Mouse (Mus musculus) myocyte (in vitro differentiated cells): Measurements from ENCODE around the gene Sec22b. TPM values are rescaled to one million over a fixed set of nuclear protein-coding genes. Genes with fewer than 3 reads are reported as not detected.

ENCODE experiments used
- H3K27me3 ChIP-seq: one replicate; pipeline ENCODE4 v1.6.1; 2011; ENCODE audit not compliant: control insufficient read depth, insufficient read depth, insufficient read length
- H3K36me3 ChIP-seq: one replicate; pipeline ENCODE4 v1.6.1; 2011; ENCODE audit not compliant: control insufficient read depth, insufficient read depth
- H3K4me2 ChIP-seq: one replicate; pipeline ENCODE4 v1.6.1; 2011; ENCODE audit warnings: low read depth, control low read depth
- H3K4me3 ChIP-seq: one replicate; pipeline ENCODE4 v1.5.1; 2011; ENCODE audit warnings: mild to moderate bottlenecking, control low read depth, moderate library complexity
- H3K79me2 ChIP-seq: one replicate; pipeline ENCODE4 v1.6.1; 2011; ENCODE audit not compliant: control insufficient read depth, insufficient read depth
- H3ac ChIP-seq: one replicate; pipeline ENCODE4 v1.6.1; 2011; ENCODE audit not compliant: control insufficient read depth, insufficient read length
- CEBPB ChIP-seq: IDR thresholded peaks from 2 replicates; pipeline ENCODE4 v1.6.1; 2011; ENCODE audit warnings: mild to moderate bottlenecking, moderate library complexity; ENCODE audit not compliant: poor library complexity, insufficient read depth, severe bottlenecking
- E2F4 ChIP-seq: IDR thresholded peaks from one replicate; pipeline ENCODE4 v1.6.1; 2011; ENCODE audit warnings: mild to moderate bottlenecking, control low read depth, moderate library complexity; ENCODE audit not compliant: insufficient read depth
- MAX ChIP-seq: IDR thresholded peaks from one replicate; pipeline ENCODE4 v1.6.1; 2011; ENCODE audit warnings: low read depth, mild to moderate bottlenecking, control low read depth
- MYOD1 ChIP-seq, 3 experiments: IDR thresholded peaks; one replicate each; pipeline ENCODE4 v1.6.1; 2011; ENCODE audit warnings: control low read depth in 2 of 3, low read depth in 2 of 3, mild to moderate bottlenecking in 2 of 3, moderate library complexity in 1 of 3; ENCODE audit not compliant: insufficient read length in 2 of 3, control insufficient read depth in 1 of 3
- MYOG ChIP-seq, 3 experiments: IDR thresholded peaks; one replicate each; pipeline ENCODE4 v1.6.1; 2011; ENCODE audit warnings: control low read depth in 2 of 3, low read depth in 2 of 3, mild to moderate bottlenecking in 2 of 3; ENCODE audit not compliant: insufficient read length in 2 of 3, control insufficient read depth in 1 of 3, insufficient read depth in 1 of 3
- POLR2A ChIP-seq: IDR thresholded peaks from one replicate; pipeline ENCODE4 v1.6.1; 2011; ENCODE audit warnings: low read depth, mild to moderate bottlenecking, control low read depth, moderate library complexity; ENCODE audit not compliant: insufficient read length
- POLR2AphosphoS2 ChIP-seq: IDR thresholded peaks from one replicate; pipeline ENCODE4 v1.6.1; 2011; ENCODE audit warnings: low read depth, control low read depth; ENCODE audit not compliant: insufficient read length
- REST ChIP-seq: IDR thresholded peaks from one replicate; pipeline ENCODE4 v1.6.1; 2011; ENCODE audit warnings: mild to moderate bottlenecking, control low read depth, moderate library complexity; ENCODE audit not compliant: insufficient read depth, insufficient read length
- SRF ChIP-seq: IDR thresholded peaks from one replicate; pipeline ENCODE4 v1.6.1; 2011; ENCODE audit warnings: low read depth; ENCODE audit not compliant: control insufficient read depth, insufficient read length
- TCF12 ChIP-seq: IDR thresholded peaks from one replicate; pipeline ENCODE4 v1.6.1; 2011; ENCODE audit warnings: mild to moderate bottlenecking, control low read depth; ENCODE audit not compliant: poor library complexity, insufficient read depth, severe bottlenecking
- TCF3 ChIP-seq: IDR thresholded peaks from one replicate; pipeline ENCODE4 v1.6.1; 2011; ENCODE audit warnings: low read depth, control low read depth; ENCODE audit not compliant: insufficient read length
- USF1 ChIP-seq: IDR thresholded peaks from one replicate; pipeline ENCODE4 v1.6.1; 2011; ENCODE audit warnings: low read depth, mild to moderate bottlenecking, control low read depth, moderate library complexity
- polyA plus RNA-seq: library from polyadenylated mRNA; unstranded; fragments of >200 nt; fragmentation: generic; extraction: Trizol; gene quantifications from one replicate; pipeline ENCODE4 v1.2.1, GENCODE M21; 2012; ENCODE audit warnings: missing spikeins

Gene Sec22b
- polyA plus RNA-seq, 1 experiment: 55.6 TPM

DNA sequence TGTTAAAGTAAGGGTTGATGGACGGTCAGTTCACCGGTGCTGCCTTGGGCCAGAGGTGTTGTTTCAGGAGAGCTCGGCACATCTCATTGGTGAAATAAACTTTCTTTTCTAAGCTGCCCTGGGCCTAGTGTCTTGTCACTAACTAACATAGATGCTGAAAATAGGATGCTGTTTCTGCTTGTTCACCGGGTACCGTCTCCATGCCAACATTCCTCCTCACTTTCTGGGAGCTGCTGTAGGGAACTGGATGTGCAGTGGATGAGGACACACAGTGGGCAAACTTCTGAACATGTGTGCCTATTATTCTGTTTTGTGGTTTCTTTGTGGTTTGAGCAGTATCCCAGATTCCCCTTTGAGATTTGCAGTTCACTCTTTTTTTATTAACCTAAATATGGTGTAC lies 19.4 kb upstream of the Sec22b start:
- no peaks in the 10 kb centered on the region for H3K79me2 ChIP-seq
- no peak for TF ChIP-seq TCF3
- no peak for TF ChIP-seq TCF12
- TF ChIP-seq SRF: no peak
- no peak for TF ChIP-seq POLR2A
- TF ChIP-seq REST: no peak
- TF ChIP-seq MAX: no peak
- no peak for TF ChIP-seq USF1
- no peak for TF ChIP-seq MYOD1 (IDR thresholded peaks at IDR 0.05; ENCODE audit: control insufficient read depth in 1 of 3, insufficient read length in 2 of 3, low read depth in 2 of 3)
- no peak for TF ChIP-seq POLR2AphosphoS2
- no peak for TF ChIP-seq E2F4
- TF ChIP-seq CEBPB: no peak
- no peak for TF ChIP-seq MYOG (IDR thresholded peaks at IDR 0.05; ENCODE audit: control insufficient read depth in 1 of 3, insufficient read depth in 1 of 3, insufficient read length in 2 of 3, low read depth in 2 of 3)
- no peaks in the 10 kb centered on the region for H3K36me3 ChIP-seq
- H3K27me3 ChIP-seq: no peaks in the 10 kb centered on the region
- no peak overlapping the region for H3K4me2 ChIP-seq
- no peak overlapping the region for H3ac ChIP-seq
- no peak overlapping the region for H3K4me3 ChIP-seq

DNA sequence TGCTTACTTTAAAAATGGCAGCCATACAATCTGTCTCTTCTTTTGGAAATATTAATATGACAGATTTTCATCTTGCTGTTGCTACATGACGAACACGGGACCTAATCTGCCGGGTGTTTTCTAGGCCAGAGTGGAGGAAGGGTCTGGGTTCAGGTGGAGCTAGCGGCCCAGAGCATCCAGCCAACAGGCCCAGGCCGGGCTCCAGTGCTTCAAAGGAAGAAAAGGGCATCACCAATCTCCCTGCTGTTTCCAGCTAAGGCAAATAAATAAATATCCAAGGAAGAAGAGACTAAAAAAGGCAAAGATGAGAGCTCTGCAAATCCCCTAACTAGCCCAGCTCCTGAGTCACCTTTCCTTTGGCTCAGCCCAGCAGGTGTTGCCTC lies 13.2 kb upstream of the Sec22b start:
- H3K36me3 ChIP-seq: no peaks in the 10 kb centered on the region
- no peak for TF ChIP-seq POLR2A
- no peak for TF ChIP-seq MAX
- TF ChIP-seq REST: no peak
- TF ChIP-seq POLR2AphosphoS2: no peak
- TF ChIP-seq TCF12: no peak
- TF ChIP-seq E2F4: no peak
- H3K4me2 ChIP-seq: peak overlapping the region; percentile 60
- H3K27me3 ChIP-seq: peaks cover 22% of the 10 kb centered on the region
- no peaks in the 10 kb centered on the region for H3K79me2 ChIP-seq
- no peak overlapping the region for H3K4me3 ChIP-seq
- H3ac ChIP-seq: no peak overlapping the region

GRCm38 (mm10) chr3:97888168-97888901 lies 12.7 kb upstream of the Sec22b start, which contains the start of gene Pde4dip:
TSS of gene Pde4dip (minus strand) at chr3:97888707.
- Histone ChIP-seq H3ac (peak within 1 kb of the TSS; percentile 41), H3K36me3 (no peaks in the 10 kb centered on the region), H3K79me2 (no peaks in the 10 kb centered on the region), H3K4me3 (no peak within 1 kb of the TSS), H3K4me2 (peak within 1 kb of the TSS; percentile 60), H3K27me3 (peaks cover 22% of the 10 kb centered on the region)
- TF ChIP-seq E2F4 (no peak), USF1 (no peak), CEBPB (no peak), POLR2AphosphoS2 (no peak), REST (no peak), TCF3 (no peak), MAX (no peak), POLR2A (no peak), MYOG (IDR thresholded peaks at IDR 0.05; ENCODE audit: control insufficient read depth in 1 of 3, insufficient read depth in 1 of 3, insufficient read length in 2 of 3, low read depth in 2 of 3) (no peak), TCF12 (no peak), MYOD1 (IDR thresholded peaks at IDR 0.05; ENCODE audit: control insufficient read depth in 1 of 3, insufficient read length in 2 of 3, low read depth in 2 of 3) (no peak), SRF (no peak)

GRCm38 (mm10) chr3:97890205-97890604 lies 10.8 kb upstream of the Sec22b start:
- Histone ChIP-seq H3K4me3 (no peak overlapping the region), H3K36me3 (no peaks in the 10 kb centered on the region), H3ac (no peak overlapping the region), H3K27me3 (peaks cover 22% of the 10 kb centered on the region), H3K4me2 (no peak overlapping the region), H3K79me2 (no peaks in the 10 kb centered on the region)
- TF ChIP-seq MYOD1 (IDR thresholded peaks at IDR 0.05; ENCODE audit: control insufficient read depth in 1 of 3, insufficient read length in 2 of 3, low read depth in 2 of 3) (no peak), USF1 (no peak), POLR2AphosphoS2 (no peak), E2F4 (no peak), REST (no peak), MAX (no peak)

DNA sequence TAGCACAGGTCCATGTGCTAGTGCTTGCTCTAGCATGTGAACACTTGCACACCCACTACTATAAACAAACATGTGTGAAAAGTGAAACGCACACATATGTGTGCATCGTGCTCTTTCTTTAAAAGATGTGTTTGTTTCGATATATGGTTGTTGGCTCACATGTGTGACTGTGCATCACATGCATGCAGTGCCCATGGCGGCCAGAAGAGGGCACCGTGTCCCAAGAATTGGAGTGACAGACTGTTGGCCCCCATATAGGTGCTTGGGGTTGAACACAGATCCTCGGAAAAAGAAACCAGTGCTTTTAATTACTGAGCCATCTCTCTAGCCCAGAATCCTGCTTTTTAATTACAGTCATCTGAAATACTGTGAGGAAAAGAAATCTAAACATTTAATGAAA lies 6.3 kb upstream of the Sec22b start:
- TF ChIP-seq E2F4: no peak
- no peak for TF ChIP-seq MYOD1 (IDR thresholded peaks at IDR 0.05; ENCODE audit: control insufficient read depth in 1 of 3, insufficient read length in 2 of 3, low read depth in 2 of 3)
- TF ChIP-seq POLR2AphosphoS2: no peak
- TF ChIP-seq REST: no peak
- TF ChIP-seq SRF: no peak
- no peak for TF ChIP-seq MAX
- TF ChIP-seq TCF3: no peak
- TF ChIP-seq USF1: no peak
- no peak for TF ChIP-seq CEBPB
- H3K79me2 ChIP-seq: no peaks in the 10 kb centered on the region

More for the DNA sequence above, 6.3 kb upstream of the Sec22b start:
- Histone ChIP-seq H3K36me3 (no peaks in the 10 kb centered on the region), H3ac (no peak overlapping the region), H3K4me3 (no peak overlapping the region), H3K4me2 (no peak overlapping the region), H3K27me3 (peaks cover 9% of the 10 kb centered on the region)
